Mouse (Mus musculus): ENCODE results near the gene Fam104a.

Gene Fam104a

DNA sequence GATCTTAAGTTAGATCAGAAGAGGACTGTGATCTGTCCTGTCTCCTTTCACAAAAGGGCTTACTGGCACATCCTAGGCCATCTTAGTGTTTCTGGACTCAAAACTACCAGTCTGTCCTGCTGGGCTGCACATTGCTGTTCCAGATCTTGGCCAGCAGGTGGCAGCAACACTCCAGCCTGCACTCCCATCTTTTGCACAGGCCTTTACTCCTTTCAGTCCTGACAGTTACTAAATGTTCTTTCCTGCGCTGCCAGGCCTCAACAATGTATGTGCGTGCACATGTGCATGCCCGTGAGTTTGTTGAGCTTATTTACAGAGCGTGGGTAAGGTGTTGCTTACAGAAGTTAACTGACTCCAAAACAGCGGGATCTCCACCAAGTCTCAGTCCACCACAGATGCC, 19.8 kb upstream of the Fam104a start:
- peak; percentile 89 for ATAC-seq (ENCODE audit: low TSS enrichment)

DNA sequence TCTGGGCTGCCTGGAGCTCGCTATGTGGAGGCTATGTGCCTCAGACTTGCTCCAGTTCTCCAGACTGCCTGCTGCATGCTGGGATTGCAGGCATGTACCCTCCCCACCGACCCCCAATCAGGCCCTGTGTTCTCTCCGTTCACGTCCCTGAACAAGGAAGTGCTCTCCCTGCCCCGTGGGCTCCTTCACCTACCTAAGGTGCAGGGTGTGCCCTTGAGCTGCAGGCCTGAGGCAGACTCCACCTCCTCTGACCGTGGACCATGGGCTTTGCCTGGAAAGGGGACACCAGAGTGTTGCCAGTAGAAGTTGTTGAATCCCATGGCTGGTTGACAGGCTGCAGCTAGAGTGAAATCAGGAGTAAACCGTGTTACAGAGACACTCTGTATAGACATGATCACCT, 15.7 kb upstream of the Fam104a start:
- no peak for ATAC-seq (ENCODE audit: low TSS enrichment)

DNA sequence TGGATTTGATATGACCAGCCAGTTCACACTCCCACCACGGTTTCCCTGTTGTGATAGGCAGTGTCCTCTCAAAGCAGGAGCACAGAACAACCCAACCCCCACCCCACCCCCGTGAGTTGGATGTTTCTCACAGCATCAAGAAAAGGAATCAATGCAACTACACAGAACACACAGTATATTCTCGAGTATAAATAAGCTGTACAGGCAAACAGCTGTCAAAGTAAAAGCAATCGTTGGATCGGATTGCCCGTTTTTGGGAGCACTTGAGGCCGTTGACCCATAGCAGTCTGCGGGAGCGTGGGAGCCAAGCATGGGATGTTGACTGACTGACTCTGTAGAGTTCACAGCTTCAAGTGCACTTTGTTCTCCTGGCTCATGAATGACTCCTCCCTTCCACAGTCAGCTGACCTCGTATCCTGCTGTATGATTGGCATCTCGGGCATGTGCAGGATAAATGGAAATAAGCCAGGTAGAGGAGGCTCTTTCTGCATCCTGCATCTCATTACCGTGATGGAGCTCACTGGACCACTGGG, 14.1 kb upstream of the Fam104a start:
- peak; percentile 41; the same call in 1 of the 2 replicates for ATAC-seq (ENCODE audit: low TSS enrichment)

DNA sequence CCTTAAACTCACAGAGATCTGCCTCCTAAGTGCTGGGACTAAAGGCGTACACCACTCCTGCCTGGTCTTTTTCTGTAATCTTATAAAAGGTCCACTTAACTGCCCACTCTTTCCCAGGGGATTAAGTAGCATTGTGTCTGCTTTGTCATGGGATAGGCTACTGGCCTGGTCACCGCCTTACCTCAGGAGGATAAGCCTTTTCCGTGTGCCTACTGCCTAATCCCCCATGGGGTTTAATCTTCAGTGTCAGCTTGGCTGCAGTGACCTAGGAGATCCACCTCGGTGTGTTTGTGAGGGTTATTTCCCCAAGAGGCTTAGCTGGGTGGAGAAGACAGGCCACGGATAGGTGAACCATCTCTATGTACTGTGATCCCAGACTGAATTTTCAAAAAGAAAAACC, 13.6 kb upstream of the Fam104a start:
- ATAC-seq (ENCODE audit: low TSS enrichment): no peak

DNA sequence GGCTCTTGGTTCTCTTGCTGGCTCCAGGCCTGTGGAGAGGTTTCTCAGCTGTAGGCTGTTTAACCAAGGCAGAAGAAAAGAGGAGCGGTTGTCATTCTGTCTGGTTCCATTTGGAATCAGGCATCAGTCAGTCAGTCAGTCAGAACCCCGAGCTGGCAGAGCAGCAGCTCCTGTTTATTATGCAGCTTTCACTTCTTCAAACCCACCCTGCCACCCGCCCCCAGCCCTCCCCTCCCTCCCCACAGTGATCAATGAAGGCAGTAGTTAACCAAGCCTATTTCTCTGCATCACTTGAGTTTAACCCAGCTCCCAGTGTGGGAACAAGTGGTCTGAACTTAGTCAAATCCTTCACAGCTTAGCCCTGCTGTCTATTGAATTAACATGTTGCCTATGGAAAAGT, 7.9 kb upstream of the Fam104a start:
- no peak for ATAC-seq (ENCODE audit: low TSS enrichment)

DNA sequence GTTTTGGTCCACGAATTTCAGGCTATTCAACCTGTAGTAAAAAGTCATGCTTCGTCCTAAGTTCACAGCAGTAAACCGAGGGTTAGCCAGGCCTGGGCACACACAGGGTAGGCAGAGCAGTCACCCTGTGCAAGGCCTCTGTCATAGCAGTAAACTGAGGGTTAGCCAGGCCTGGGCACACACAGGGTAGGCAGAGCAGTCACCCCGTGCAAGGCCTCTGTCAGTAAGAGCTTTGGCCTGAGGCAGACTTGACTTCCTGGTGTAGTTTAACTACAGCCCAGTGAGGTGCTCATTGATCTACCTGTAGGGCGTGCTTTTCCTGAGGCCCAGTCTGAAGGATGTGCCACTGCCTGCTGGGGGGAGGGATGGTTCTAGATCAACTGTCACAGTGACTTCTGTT, 7.4 kb upstream of the Fam104a start:
- no peak for ATAC-seq (ENCODE audit: low TSS enrichment)

DNA sequence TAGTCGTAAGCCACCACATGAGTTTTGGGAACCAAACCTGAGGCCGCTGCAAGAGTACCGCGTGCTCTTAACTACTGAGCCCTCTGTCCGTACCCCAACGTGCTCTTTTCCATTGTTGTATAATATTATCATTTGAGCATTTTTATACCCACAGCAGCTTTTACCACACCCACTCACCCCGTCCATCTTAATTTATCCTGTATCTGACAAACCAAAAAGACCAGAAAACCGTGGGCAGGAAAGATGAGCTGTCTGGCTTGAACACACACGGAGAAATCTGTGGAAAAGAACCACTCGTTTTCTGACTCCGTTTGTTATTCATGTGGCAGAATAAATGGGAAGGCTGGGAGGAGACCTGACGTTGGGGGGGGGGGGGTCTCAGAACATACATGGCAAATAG, 6.6 kb upstream of the Fam104a start:
- peak; percentile 85 for ATAC-seq (ENCODE audit: low TSS enrichment)

DNA sequence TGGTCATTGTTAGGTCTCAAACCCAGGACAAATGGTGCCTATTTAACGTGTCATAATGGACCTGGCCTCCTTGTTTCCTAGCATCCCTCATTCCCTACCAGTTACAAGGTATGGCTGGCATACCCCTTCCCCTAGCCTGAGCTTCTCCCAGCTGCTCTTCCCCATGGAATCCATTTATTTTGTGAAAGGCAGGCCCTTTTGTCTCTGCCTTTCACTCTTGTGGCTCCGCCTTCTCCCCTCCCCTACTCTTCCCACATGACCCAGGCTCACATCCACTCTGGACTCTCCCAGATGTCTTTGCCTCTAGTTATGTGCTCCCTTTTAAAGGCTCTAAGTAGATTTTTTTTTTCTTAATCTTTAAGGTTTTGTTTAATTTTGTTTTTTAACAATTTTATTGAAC, 3.1 kb upstream of the Fam104a start:
- ATAC-seq (ENCODE audit: low TSS enrichment): no peak

DNA sequence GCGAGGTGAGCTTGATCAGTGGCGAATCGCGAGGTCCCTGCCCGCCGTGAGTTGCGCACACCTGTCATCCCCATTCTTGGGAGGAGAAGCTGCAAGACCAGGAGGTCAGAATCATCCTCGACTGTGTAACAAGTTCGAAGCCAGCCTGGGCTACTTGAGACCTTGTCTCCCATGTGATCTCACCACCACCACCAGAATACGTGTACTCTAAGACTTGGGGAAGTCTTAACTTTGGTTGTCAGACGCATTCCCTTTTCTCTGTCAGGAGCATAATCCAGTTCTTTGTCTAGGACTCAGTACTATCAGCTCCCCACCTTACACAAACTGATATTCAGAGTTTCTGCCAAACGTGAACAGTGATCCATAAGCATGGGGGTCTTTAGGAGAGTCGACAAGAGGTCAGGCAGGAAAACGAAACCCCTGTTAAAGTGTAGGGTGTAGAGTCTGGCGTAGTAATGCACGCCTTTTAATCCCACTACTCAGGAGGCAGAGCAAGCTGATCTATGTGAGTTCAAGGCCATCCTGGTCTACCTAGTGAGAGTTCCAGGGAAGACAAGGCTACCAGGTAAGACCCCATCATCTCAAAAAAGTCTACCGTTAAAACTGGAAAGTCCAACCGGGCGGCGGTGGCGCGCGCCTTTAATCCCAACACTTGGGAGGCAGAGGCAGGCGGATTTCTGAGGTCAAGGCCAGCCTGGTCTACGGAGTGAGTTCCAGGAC, 912 bp upstream of the Fam104a start:
- ATAC-seq (ENCODE audit: low TSS enrichment): no peak

DNA sequence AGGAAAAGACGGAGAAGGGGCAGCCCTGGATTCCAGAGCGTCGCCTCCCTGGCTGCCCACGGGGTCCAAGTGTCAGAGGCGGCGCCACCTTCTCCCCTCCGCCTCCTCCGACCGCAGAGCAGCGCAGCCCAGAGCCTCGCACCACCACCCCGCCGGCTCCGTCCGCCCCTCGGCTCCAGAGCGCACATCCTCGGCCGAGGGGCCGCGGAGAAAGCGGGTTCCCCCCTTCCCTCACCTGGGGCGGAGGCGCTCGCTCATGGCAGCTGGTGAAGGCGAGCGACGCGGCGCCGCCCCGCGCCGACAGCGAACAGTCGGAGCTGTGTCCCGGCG, 363 bp downstream of the Fam104a start:
- ATAC-seq (ENCODE audit: low TSS enrichment): peak; percentile 56

DNA sequence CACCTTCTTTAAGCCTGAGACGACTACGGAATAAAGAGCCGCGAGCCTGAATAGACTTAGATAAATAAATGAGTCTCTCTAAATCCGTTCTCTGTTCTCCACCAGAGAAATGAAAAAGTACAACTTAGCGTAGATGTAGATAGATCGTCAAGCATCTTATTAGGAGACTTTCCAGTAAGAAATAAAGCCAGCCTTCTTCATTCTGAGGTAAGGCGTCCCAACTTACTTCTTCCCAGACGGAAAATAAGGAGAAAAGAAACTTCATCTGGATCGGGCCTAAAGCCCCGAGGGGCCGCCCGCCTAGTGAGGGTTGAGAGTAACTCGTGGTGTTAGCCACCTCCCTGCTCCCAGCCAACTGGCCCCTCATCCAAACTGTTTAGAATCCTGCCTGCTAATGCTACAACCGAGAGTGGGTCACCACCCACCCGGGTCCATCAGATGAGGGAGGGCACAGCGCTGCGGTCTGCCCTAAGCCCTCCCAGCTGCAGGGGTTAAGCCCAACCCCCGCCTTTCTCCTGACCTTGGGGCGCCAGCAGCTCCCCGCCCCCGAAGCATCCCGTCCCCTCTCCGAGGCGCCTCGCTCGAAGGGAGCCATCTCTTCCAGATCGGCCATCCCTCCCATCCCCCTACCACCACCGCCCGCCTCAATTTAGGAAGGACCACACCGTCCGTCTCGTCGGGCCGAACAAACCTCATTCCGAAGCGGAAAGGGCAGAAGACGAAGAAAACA, 893 bp downstream of the Fam104a start:
- ATAC-seq (ENCODE audit: low TSS enrichment): peak; percentile 11; the same call in 1 of the 2 replicates

DNA sequence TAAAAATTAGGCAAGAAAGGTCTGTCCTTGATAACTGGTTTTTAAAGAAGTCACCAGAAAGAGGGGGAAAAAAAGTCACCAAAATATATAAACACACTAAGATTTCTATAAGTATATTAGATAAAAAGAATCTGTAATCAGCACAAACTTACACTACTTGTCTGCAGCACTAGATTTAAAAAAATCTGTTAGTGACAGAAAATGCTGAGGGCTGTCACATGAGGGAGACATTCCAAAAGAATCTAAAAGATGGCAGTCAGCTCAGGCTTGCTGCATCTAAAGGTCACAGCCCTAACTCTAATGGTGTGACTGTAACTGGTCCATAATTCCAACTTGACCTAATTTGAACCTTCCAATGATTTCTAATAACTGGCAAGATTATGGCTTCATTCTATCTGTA, 2.0 kb downstream of the Fam104a start:
- ATAC-seq (ENCODE audit: low TSS enrichment): no peak

DNA sequence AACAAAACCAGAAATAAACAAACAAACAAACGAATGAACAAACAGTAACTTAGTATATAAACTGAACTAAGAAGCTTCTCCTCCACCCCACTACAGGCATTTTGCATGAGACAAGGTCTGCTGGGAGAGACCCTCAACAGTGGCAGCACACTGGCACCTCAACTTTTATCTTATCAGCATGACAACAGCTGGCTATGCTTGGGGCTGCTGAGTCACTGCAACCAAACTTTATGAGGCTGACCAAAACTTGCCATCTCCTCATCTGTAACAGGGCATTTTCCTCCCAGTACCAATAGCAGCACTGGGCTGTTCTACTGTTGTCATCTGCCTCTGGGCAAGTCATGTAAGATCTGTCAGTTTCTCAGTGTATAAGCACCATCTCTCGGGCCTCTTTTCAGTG, 3.0 kb downstream of the Fam104a start:
- no peak for ATAC-seq (ENCODE audit: low TSS enrichment)

DNA sequence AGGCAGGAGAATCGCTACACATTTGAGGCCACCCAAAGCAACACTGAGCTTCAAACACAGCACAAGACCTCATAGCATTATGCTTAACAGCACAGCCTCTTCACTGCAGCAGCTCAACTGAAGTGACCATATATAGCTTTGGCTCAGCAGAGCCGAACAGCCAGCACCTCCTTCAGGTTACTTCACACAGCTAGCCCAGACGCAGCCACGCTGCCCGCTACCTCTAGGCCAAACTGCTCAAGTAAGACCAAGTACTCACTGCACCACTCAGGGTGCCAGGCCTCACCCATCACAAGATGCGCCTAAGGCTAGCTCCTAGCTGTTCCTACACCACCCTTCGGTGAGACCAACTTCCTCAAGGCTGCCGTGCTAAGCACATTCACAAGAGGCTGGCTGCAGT, 5.6 kb downstream of the Fam104a start:
- ATAC-seq (ENCODE audit: low TSS enrichment): peak; percentile 68

DNA sequence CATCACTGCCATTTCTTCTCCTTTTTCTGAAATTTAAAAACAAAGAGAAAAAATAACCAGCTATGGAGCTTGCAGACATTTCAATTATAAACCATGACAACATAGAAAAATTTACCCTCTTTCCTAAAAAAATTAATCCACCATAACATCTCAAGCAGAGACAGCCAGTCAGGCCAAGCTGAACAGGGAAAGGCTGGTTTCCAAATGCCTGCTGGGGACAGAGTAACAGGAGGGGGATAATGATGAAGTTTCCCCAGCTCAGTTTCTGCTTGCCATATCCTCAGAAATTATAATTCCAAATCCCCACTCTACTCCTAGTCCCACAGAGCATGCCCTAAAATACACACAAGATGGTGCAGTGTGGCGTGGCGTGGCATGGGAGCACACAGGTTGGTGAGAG, 6.6 kb downstream of the Fam104a start:
- no peak for ATAC-seq (ENCODE audit: low TSS enrichment)

DNA sequence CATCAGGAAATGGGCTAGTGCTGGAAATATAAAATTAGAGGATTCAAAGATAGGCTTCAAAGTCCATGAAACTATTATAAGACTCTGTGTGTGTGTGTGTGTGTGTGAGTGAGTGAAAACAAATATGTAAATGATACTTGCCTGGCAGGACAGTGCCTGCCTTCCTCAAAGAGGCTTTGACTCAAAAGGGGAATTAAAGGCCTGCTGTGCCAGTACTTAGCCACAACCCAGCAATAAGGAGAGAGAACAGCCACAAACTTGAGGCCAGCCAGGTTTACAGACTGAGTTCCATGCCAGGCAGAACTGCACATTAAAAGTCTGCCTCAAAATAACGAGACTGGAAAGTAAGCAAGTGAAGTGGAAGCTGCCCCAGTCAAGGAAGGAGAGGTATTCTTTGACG, 7.1 kb downstream of the Fam104a start:
- ATAC-seq (ENCODE audit: low TSS enrichment): no peak

DNA sequence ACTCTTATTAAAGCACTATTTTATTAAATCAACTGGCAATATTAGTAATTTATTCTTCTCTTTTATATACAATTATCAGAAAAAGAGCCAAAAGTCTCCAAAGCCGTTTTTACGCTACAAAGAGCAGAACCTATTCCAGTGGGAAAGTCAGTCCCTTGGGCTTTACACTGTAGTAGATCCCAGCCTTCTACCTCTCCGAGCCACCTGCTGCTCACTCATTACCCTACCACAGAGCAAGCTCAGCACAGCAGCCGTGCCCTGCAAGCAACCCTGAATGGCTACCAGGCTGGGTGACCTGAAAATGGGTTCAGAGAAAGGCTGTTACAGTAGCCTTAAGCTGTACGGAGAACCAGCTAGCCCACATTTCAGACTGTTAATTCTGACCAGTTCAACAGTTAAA, 9.4 kb downstream of the Fam104a start:
- no peak for ATAC-seq (ENCODE audit: low TSS enrichment)

DNA sequence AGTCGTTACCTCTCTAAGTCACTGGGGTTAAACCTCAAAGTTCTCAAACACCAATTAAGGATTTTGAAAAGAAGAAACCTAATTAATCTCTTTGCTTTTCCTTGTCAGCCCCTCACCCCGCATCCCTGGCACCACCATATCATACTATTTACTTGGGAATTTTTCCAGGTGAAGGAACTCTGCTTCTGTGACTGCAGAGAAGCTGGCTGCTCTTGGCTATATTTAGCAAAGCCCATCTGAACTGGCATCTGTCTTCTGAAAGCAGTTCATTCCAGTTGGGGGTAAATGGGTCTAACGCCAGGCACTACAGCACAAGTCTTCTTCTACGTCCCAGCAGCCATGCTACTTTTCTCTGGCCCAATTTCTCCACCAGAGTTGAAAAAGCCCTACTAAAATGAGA, 10.3 kb downstream of the Fam104a start:
- ATAC-seq (ENCODE audit: low TSS enrichment): peak; percentile 42; the same call in 1 of the 2 replicates

DNA sequence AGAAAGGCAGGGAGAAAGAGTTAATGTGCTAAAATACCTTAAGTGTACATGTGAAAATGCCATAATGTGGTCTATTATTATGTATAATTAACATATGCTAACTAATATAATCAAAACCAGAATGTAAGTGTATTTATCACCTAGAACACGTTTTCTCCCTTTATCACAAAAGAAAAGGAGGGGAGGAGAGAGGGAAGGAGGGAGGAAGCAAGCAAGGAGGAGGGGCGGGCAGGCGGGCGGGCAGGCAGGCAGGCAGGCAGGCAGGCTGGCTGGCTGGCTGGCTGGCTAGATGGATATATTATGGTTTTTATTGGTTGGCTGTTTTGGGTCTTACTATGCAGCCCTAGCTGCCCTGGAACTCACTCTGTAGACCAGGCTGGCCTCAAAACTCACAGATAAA, 14.2 kb downstream of the Fam104a start:
- no peak for ATAC-seq (ENCODE audit: low TSS enrichment)

DNA sequence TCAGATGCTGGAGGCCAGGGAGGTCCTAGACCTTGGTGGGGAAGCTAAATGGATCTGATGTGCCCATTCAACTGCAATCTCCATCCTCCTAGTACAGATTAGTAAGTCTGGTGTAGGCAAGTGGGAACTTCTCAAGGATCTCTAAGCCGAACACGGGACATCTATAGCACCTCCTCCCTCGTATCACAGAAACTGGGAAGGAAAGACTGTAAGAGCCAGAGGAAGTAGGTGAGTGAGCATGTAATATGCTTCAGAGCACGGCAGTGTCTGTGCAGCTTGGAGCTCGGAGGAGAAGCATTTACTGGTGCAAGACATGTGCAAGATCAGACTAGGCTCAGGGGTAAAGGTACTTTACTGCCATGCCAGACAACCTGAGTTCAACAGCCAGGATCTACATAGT, 15.1 kb downstream of the Fam104a start:
- ATAC-seq (ENCODE audit: low TSS enrichment): peak; percentile 83

DNA sequence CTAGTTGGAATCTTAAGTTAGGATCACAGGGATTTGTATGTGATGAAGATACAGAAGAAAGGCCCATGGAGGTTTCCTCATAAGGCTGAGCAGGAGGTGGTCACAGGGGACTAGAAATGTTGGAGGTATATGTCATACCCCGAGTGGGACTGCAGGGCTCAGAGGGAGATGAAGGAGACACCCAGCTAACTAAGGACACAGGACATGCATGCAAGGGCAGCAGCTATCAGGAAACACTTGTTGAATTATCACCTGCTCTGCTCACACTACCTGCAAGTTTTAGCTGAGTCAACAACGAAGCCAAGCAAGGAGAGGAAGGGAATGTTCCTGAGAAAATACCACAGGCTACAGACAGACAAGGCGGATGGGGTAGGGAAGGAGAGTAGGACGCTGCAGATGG, 16.3 kb downstream of the Fam104a start:
- ATAC-seq (ENCODE audit: low TSS enrichment): no peak

DNA sequence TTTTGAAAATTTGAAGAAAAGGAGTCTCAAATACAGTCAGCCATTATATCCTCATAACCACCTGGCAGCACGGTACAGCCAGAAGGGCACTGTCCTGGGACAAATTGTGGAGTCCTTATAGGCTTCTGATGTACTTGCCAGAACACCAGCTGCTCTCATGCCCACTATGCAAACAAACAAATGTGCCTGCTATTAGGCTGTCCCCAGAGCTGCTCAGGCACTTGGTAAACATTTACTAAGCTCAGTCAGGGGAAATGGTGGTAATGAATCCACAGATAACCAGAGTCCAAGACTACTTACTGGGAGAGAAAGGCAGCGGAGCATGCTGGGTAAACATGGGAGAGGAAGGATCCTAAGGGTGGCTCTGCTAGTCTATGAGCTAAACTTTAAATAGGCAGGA, 16.8 kb downstream of the Fam104a start:
- no peak for ATAC-seq (ENCODE audit: low TSS enrichment)

DNA sequence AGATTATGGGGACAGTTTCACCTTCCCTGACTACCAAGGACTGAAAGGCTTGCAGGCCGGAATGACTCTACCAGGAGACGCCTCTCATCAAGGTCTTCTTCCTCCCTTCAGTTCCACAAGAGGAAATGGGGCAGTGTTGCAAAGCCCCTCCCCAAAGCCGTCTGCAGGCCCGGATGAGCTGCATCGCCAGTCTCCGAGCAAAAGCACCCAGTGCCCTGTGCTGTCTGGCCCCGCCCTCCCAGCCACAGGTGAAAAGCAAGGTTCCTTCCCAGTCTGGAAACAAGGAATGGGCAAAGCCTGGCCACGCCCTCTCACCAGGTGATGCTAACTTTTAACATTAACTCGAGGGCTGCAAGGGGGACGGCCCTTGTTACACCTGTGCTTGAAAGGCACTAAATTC, 17.3 kb downstream of the Fam104a start:
- ATAC-seq (ENCODE audit: low TSS enrichment): no peak

DNA sequence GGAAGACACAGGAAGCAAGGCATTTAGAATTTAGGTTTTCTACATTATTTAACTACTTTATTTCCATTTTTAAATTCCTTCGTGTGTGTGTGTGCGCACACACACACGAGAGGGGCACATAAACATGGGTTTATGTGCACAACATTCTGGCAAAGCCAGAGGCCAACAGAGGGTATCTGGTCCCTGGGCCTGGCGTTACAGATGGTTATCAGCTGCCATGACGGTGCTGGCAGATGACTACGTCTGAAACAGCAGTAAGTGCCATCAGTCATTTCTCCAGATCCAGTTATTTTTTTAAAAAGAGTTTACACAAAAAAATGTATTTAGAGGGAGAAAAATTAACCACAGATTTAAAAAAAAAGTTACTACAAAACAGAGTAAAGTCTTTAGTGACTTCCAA, 17.8 kb downstream of the Fam104a start:
- no peak for ATAC-seq (ENCODE audit: low TSS enrichment)
